Mouse (Mus musculus): Measurements from ENCODE around the gene Gm14408.
"Not testable (repeated sequence)": the region's sequence is repeated elsewhere in the genome, so short reads cannot be mapped to it uniquely, and the experiment has no call there.

The Gm14408 gene

DNA sequence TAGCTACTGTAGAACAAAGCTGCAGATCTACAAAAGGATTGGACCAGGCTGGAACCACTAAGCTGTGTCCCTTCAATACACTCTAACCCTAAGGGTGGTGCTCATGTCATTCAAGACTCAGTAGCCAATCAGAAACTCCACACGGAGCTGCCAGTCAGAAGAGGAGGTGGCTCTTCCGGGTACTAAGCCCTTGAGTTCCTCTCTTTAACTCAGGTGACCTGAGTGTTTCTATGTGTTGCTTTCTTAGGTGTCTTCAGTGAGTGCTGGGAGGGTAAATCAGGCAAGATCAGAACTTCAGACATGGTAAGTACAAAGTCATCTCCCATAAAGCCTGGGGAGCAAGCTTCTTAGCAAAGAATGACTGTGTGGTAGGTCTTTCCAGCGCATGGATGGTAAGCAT is at the start of gene Gm14408:
Gene Gm14408, plus strand, starts transcription at position 301 of the 400 bp plus-strand sequence.
- not testable (repeated sequence) for DNase-seq

DNA sequence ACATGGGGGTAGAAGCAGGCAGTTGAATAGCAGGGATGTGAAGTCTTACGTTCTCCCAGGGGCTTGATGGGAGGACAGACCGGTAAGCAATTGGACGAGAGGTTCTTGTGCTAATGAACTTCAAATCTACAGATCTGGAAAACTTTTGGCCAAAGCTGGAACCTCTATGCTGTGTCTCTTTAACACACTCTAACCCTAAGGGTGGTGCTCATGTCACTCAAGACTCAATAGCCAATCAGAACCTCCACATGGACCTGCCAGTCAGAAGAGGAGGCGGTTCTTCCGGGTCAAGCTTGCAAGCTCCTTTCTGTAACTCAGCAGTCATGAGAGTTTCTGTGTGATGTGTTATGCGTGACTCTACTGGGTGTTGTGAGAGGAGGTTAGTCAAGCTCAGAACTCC is 32.6 kb upstream of the Gm14408 start, which contains the start of gene Gm14295:
Gene Gm14295, plus strand, starts transcription at position 301 of the 400 bp plus-strand sequence.
- DNase-seq: not testable (repeated sequence)

- DNase-seq: not testable (repeated sequence)
Measured at GRCm38 (mm10) chr2:176798785-176799184, 32.2 kb upstream of the Gm14408 start.

All from kidney, postnatal 10 days (tissue).